In genomic region chr1:166871258-166871657, GRCm38 (mm10) we compare ENCODE assay signal across 23 mouse cellular contexts.
DNase-seq lines count a peak whose midpoint lies in the region; ATAC-seq and TF ChIP-seq lines count a peak whose summit lies in the region.
"Had no signal": no experiment of that assay in that cellular context is flagged by ENCODE, and none has a peak within 500 bp of the region (broad histone marks: within the 10 kb centered on the region; RNA-seq: fewer than 3 reads in every experiment).

No protein-coding gene starts in this region.

- TF ChIP-seq POLR2A in MEL (IDR thresholded peaks at IDR 0.05; ENCODE audit: control insufficient read depth in 1 of 2, insufficient read depth in 1 of 2, low read depth in 1 of 2, low read length in 2 of 2, poor library complexity in 1 of 2): no peak

- no peaks in the 10 kb centered on the region for H3K27me3 ChIP-seq in MEL (ENCODE audit: control insufficient read depth in 1 of 2, insufficient read depth in 2 of 2, low read length in 2 of 2)
- no peaks in the 10 kb centered on the region for H3K27me3 ChIP-seq in liver, embryonic 12.5 days (replicated peaks)
- H3K27me3 ChIP-seq in forebrain, postnatal 0 days (ENCODE audit: insufficient read depth, low read length): no peaks in the 10 kb centered on the region
- H3K27me3 ChIP-seq: Patski had no signal

- no peak for TF ChIP-seq CTCF in MEL (IDR thresholded peaks at IDR 0.05 in 2 of 3, conservative IDR thresholded peaks at IDR 0.05 in 1 of 3; ENCODE audit: control insufficient read depth in 1 of 3, insufficient read depth in 1 of 3, low read depth in 2 of 3, low read length in 3 of 3, poor library complexity in 1 of 3, severe bottlenecking in 1 of 3)
- no peak for TF ChIP-seq CTCF in forebrain, postnatal 0 days (IDR thresholded peaks at IDR 0.05; ENCODE audit: low read depth)

- H3K9me3 ChIP-seq in MEL (replicated peaks; ENCODE audit: insufficient read depth, low read length): no peaks in the 10 kb centered on the region
- no peaks in the 10 kb centered on the region for H3K9me3 ChIP-seq in liver, embryonic 12.5 days (replicated peaks)
- H3K9me3 ChIP-seq in forebrain, postnatal 0 days (ENCODE audit: low read length): no peaks in the 10 kb centered on the region

- peaks cover 5 to 10% of the 10 kb centered on the region in 2 experiments; a peak in 3 of 4 replicates for H3K4me1 ChIP-seq in MEL (ENCODE audit: control insufficient read depth in 1 of 2, insufficient read depth in 2 of 2, low read length in 2 of 2)
- H3K4me1 ChIP-seq in liver, embryonic 12.5 days: no peaks in the 10 kb centered on the region
- no peaks in the 10 kb centered on the region for H3K4me1 ChIP-seq in forebrain, postnatal 0 days (ENCODE audit: insufficient read depth)

- ATAC-seq in common myeloid progenitor, adult 5-6 weeks (replicated peaks; ENCODE audit: low read depth, poor library complexity, severe bottlenecking): peak; percentile 58; the same call in 1 of the 2 replicates
- ATAC-seq in megakaryocyte progenitor cell, adult 5-6 weeks (replicated peaks; ENCODE audit: poor library complexity): 0 out of 2 replicates have a peak, but pooled peaks have one; percentile 14
- ATAC-seq in liver, embryonic 12.5 days: no peak
- no peak for ATAC-seq in forebrain, postnatal 0 days
- ATAC-seq: activated CD4-positive, CD25-positive, alpha-beta regulatory T cell, adult 4 months; CD4-positive, CD25-positive, alpha-beta regulatory T cell, adult 4 months; Patski had no signal

- TF ChIP-seq EP300 in MEL (IDR thresholded peaks at IDR 0.05; ENCODE audit: low read depth in 1 of 2, low read length in 2 of 2): peak; percentile 79 to 83

- peaks cover 0 to 6% of the 10 kb centered on the region in 2 experiments; a peak in 2 of 4 replicates for H3K36me3 ChIP-seq in MEL (ENCODE audit: control insufficient read depth in 1 of 2, insufficient read depth in 2 of 2, low read length in 2 of 2)
- no peaks in the 10 kb centered on the region for H3K36me3 ChIP-seq in liver, embryonic 12.5 days
- H3K36me3 ChIP-seq in forebrain, postnatal 0 days (ENCODE audit: insufficient read depth): no peaks in the 10 kb centered on the region
- H3K36me3 ChIP-seq: G1E had no signal

- DNase-seq in MEL (ENCODE audit: low read depth, low spot score): peak; percentile 86
- peak; percentile 28 for DNase-seq in NIH3T3 (ENCODE audit: low read depth)
- DNase-seq in lung, postnatal 4 days: no peak
- DNase-seq in layer of hippocampus, postnatal 25 days (ENCODE audit: extremely low spot score in 1 of 2, low spot score in 1 of 2): no peak
- no peak for DNase-seq in forebrain, postnatal 0 days
- DNase-seq: adrenal gland, adult 2 months; adrenal gland, adult 8-10 months; adrenal gland, postnatal 10 days; adrenal gland, postnatal 14 days; adrenal gland, postnatal 25 days; adrenal gland, postnatal 36 days; B cell, adult 2 months; cerebellum, adult 11 months; cerebellum, adult 11-12 months; cerebellum, adult 18-20 months; cerebellum, adult 2 months had no signal

- no peaks in the 10 kb centered on the region for H3K79me2 ChIP-seq in MEL (ENCODE audit: control insufficient read depth, insufficient read depth, low read length, poor library complexity)

- no peak overlapping the region for H3K9ac ChIP-seq in MEL (ENCODE audit: control insufficient read depth, low read depth, low read length, poor library complexity, severe bottlenecking)
- no peak overlapping the region for H3K9ac ChIP-seq in liver, embryonic 12.5 days
- H3K9ac ChIP-seq in forebrain, postnatal 0 days: no peak overlapping the region

- no peak for TF ChIP-seq RAD21 in MEL (IDR thresholded peaks at IDR 0.05; ENCODE audit: low read depth, low read length)

- peak overlapping the region; percentile 54 for H3K27ac ChIP-seq in MEL (ENCODE audit: control insufficient read depth, low read depth, low read length)
- no peak overlapping the region for H3K27ac ChIP-seq in liver, embryonic 12.5 days
- H3K27ac ChIP-seq in forebrain, postnatal 0 days (ENCODE audit: low read depth, low read length): no peak overlapping the region

- WGBS in liver, embryonic 12.5 days (ENCODE audit: insufficient replicate concordance): 59% methylated on average over 4 of the region's 4 CpGs
- 81% methylated on average over 4 of the region's 4 CpGs for WGBS in forebrain, postnatal 0 days

- peak overlapping the region in 1 of 2 experiments; percentile 6; a peak in 1 of 4 replicates for H3K4me3 ChIP-seq in MEL (ENCODE audit: control insufficient read depth in 1 of 2, insufficient read depth in 1 of 2, low read depth in 2 of 2, low read length in 2 of 2)
- no peak overlapping the region for H3K4me3 ChIP-seq in liver, embryonic 12.5 days
- H3K4me3 ChIP-seq in forebrain, postnatal 0 days (ENCODE audit: low read depth, low read length): no peak overlapping the region

- H3K4me2 ChIP-seq in liver, embryonic 12.5 days: no peak overlapping the region
- no peak overlapping the region for H3K4me2 ChIP-seq in forebrain, postnatal 0 days (ENCODE audit: low read depth)

TF ChIP-seq in MEL, 35 proteins besides CTCF, POLR2A, EP300 and RAD21:
- TF ChIP-seq TBP (IDR thresholded peaks at IDR 0.05; ENCODE audit: low read depth, low read length) (0 out of 2 replicates have a peak, but pooled peaks have one; percentile 49), NELFE (IDR thresholded peaks at IDR 0.05; ENCODE audit: low read depth, low read length) (peak; percentile 26; the same call in 1 of the 2 replicates), MAX (IDR thresholded peaks at IDR 0.05; ENCODE audit: low read length) (peak; percentile 60; the same call in 1 of the 2 replicates), MXI1 (IDR thresholded peaks at IDR 0.05; ENCODE audit: low read depth, low read length) (peak; percentile 46; the same call in 1 of the 2 replicates), JUND (IDR thresholded peaks at IDR 0.05; ENCODE audit: low read depth, low read length) (0 out of 2 replicates have a peak, but pooled peaks have one; percentile 48), TCF12 (IDR thresholded peaks at IDR 0.05; ENCODE audit: low read depth, low read length) (peak; percentile 52; the same call in 1 of the 2 replicates), UBTF (IDR thresholded peaks at IDR 0.05; ENCODE audit: borderline replicate concordance, insufficient read depth, low read depth, low read length) (no peak), KAT2A (conservative IDR thresholded peaks at IDR 0.05; ENCODE audit: low read depth, low read length) (no peak), ZMIZ1 (IDR thresholded peaks at IDR 0.05; ENCODE audit: low read depth, low read length) (no peak), MYB (IDR thresholded peaks at IDR 0.05; ENCODE audit: low read depth, low read length) (peak; percentile 66), GATA1 (IDR thresholded peaks at IDR 0.05; ENCODE audit: low read depth, low read length) (peak; percentile 60), ETS1 (IDR thresholded peaks at IDR 0.05; ENCODE audit: low read depth, low read length) (peak; percentile 62; the same call in 1 of the 2 replicates)

Comparison
In these comparisons a context has a peak if more than half of its experiments do, and no peak if none do; other contexts are left out.
1. DNase-seq: peak in MEL (single experiment) and NIH3T3 (single experiment); none in lung, postnatal 4 days (0 of 2), layer of hippocampus, postnatal 25 days (0 of 2) and forebrain, postnatal 0 days (single experiment).
2. ATAC-seq: peak in common myeloid progenitor, adult 5-6 weeks (single experiment) and megakaryocyte progenitor cell, adult 5-6 weeks (single experiment); none in liver, embryonic 12.5 days (single experiment) and forebrain, postnatal 0 days (single experiment).